Mouse (Mus musculus) lung, adult 18-20 months (tissue): ENCODE data around the gene Mrpl4.

Experiments used
- DNase-seq, 2 experiments: peaks; one replicate each; pipeline ENCODE4 v3.0.0; 2022; ENCODE audit warnings: mixed read lengths in 2 of 2

Mrpl4 gene

DNA sequence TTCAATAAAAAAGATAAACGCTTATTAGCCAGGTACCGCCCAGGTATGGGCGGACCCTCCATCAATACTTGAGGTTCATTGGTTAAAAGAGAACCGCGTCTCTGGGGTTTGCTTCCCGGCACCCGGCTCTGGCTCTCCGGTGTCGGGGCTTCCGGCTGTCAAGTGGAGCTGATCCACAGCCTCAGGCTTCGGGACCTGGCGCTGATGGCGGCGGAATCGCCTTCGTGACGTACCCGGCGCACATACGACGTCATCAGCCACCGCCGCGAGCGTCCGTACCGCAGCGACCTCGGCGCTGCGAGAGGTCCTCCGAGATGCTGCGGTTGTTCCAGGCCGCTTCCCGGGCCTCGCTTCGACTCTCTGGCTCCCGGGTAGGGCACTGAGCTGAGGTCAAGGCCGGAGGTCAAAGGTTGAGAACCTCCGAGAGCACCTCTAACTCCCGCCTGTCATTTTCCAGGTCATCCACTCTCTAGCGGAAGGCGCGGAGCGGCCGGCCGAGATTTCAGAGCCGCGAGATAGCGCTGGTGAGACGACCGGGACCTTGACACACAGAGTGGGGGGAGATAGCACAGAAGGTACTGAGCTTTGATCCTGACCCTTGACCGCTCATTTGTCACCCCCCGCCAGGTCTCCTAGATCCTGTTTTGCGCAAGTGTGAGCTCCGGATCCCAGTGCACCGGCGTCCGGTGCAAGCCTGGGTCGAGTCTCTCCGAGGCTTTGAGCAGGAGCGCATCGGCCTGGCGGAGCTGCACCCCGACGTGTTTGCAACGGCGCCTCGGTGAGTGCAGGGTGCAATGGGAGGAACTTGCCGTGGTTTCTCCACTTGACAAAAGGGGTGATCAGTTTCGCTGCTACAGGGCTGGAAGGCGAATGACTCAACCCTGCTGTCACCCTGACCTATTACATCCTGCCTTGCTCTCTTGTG lies at the start of gene Mrpl4:
Mrpl4 (plus strand) TSS at position 112 of the 925 bp plus-strand sequence.
- peak; percentile 84 to 86 for DNase-seq

DNA sequence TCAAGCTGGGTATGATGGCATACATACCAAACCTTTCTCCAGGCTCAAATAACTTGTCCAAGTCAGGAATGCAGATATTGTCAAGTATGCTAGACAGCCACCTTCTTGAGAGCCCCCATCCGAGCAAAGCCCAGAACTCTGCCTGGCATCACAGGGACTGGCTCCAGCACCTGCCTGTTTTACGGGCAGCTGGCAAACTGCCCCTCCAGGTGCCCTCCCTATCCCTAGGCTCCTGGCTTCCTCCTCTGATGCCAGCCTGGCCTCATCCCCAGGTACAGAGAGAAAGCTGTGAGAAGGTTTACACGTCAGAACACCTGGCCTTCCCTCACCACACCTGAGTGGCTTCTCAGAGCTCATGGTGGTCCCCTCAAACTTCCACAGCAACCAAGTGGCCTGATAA lies 45.5 kb upstream of the Mrpl4 start:
- DNase-seq = peak in 1 of 2 experiments; percentile 34

DNA sequence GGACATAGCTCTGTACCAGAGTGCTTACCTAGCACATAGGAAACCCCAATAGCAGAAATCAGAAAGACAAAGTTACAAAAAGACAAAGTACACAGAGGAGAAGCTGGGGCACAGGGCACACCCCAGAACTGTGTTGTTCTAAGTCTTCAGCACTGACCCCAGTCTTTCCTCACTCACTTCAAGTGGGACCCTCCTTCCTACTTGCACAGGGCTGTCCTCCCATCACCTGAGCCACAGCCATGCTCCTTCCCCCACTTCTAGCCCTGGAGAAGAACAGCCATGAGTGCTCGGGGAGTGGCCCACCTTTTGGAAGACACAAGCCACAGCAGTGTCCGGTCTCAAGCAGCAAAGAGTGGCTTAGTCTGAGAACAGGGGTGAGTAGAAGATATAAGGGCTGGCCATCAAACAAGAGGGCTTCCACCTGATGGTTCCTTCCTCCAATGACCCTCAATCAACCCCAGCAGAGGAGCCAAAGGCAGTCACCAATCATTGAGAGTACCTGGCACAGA lies 43.1 kb upstream of the Mrpl4 start, which contains the start of gene Dnmt1:
Dnmt1 (minus strand) TSS at position 459 of the 509 bp plus-strand sequence.
- DNase-seq = no peak

GRCm38 (mm10) chr9:20961557-20961956 lies 41.0 kb upstream of the Mrpl4 start:
- DNase-seq = no peak

DNA sequence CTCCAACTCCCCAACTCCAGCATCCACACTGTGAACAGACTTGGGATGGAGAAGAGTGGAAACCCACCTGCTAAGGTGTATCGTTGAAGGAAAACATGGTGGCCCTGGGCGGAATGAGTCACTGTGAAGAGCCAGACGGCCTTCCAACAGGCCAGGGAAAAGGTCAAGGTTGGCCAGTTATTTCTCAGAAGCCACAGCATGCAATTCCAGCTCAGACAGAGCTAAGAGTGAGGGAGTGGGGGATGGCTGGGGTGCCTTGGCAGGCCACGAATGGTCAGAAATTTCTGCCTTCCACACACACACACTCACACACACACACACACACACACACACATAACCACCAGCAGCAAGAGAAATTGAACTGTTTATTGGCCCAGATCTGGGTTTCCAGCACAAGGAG lies 36.9 kb upstream of the Mrpl4 start:
- DNase-seq = no peak

DNA sequence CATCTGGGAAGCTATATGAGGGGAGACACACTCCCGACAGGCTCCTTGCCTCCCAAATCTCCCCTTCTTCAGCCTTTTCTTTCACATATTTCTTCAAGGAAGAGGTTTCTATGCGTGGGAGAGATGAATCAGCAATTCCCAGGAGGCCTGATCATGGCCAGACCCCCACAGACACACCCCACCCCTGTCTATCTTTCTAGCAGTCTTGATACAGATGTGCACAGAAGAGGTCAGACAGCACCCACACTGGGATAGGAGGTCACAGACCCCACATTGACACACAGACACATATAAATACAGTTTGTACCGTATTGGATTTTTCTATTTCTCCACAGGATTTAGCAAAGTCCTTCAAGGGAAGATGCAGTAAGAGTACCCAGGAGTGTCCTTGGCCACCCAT lies 36.5 kb upstream of the Mrpl4 start:
- no peak for DNase-seq

- DNase-seq = no peak
Observed at GRCm38 (mm10) chr9:20966747-20967146, 35.8 kb upstream of the Mrpl4 start.

DNA sequence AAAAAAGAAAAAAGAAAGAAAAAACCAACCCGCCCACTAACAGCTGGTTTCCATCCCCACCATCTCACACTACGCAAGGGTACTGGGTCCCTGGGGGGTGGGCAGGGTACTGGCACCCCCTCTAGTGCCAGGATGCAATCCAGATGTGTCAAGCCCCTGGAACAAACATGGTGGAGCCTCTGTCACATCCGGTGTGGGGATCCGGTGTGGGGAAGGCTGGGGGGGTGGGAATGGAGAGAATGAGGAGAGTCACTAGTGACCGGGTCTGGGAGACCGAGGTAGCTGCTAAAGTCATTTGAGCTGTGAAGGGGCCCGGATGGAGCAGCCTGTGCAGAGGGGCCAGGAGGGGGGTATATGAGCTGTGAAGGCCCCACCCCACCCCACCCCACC lies 30.8 kb upstream of the Mrpl4 start:
- no peak for DNase-seq

- peak in 1 of 2 experiments; percentile 56 for DNase-seq
Observed at GRCm38 (mm10) chr9:20972141-20972992, 30.2 kb upstream of the Mrpl4 start.

- no peak for DNase-seq
Observed at GRCm38 (mm10) chr9:20973001-20973681, 29.4 kb upstream of the Mrpl4 start.

GRCm38 (mm10) chr9:20973682-20974075 lies 28.9 kb upstream of the Mrpl4 start:
- DNase-seq = no peak

DNA sequence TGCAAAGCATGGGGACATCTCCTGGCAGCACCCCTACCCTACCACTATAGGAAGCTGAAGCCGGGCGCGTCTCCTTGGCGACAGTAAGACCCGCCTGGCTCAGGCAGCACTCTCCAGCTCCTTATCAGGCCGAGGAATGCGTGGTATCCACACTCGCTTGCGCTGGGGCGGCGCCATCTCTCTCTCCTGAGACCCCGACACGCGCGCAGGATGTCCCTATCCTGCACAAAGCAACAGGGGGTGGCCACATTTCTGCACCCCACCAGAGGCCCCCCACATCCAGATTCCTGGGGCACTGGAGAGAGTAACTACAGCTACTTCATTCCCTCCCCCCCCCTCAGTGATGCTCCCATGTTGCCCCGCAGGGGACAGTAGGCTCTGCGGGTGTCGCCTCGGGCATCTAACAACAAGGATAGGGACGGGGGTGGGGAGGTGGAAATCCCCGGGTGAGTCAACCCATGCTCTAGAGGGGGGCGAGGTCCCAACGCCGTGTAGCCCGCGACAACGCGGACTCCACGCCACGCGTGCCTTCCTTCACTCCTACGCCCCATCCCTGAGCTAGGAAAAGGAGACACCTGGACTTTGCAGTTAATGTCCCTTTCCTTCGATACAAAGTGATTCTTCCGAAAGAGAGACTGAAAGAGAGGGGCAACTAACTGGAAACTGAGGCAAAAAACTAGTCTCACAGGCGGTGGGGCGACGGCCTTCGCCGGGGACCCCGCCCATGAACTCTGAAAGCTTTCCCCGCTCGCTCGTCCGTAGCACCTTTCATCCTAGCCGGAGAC lies 26.9 kb upstream of the Mrpl4 start:
- DNase-seq = peak; percentile 75 to 76

DNA sequence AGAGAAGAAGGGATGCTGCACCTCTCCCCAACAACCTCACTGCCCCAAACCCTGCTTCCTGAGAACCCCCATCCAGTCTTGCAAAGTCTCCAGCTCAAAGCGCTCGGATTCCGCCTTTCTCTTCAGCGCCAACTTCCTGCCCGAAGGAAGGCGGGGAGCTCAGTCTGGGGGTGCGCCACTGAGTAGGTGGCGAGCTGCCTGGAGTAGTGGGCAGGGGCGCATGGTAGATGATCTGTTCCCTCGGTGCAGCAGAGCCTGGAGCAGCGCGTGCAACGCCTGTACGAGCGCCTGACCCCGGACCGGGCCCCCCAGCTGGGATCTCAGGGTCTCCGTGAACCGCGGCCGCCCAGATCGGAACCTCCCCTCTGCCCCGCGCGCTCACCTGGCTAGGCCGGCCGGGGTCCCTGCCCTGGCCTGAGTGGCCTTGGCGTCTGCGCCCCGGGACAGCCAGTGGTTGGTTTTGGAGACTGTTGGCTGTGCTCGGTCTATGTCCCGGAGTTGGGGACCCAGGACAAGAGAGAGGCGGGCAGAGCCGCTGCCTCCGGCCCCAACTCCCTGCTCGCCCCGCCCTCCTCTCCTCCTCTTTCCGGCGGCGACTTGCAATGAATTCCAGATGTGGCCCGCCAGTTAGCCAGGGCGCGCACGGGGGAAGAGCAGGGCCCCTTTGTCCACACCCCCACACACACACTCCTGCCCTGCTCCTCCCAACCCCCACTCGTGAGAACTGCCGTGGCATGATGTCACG lies 26.1 kb upstream of the Mrpl4 start, which contains the start of gene S1pr2:
S1pr2 (minus strand) TSS at position 566 of the 745 bp plus-strand sequence.
- DNase-seq = peak; percentile 86 to 89

GRCm38 (mm10) chr9:20976961-20977689 lies 25.4 kb upstream of the Mrpl4 start:
- no peak for DNase-seq

DNA sequence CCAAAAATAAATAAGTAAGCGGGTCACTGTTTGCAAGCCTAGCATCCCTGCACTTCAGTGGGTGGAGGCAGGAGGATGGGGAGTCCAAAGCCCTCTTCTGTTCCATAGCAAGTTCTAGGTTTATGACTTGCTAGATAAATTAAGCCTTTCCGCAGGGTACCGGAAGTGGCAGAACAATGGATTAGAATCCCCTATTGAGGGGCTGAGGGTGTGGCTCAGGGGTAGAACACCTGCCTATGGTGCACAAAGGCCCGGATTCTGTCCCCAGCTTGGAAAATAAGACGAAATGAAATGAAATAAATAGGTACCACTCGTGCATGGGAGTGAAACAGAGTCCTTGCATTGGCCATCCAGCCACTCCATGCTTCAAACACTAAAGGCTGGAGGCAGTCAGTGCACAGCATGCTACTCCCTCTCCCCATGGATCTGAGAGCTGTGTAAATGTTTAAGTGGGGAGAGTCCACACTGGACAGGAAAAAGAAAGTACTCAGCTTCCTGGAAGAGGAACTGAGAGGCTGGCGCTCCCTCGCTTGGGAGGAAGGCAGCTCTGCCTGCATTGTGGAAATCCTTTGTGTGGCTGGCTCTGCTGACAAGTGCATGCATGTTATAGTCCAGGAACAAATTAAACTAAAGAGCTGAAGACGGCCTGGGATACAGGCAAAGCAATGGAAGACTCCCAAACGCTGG lies 24.0 kb upstream of the Mrpl4 start:
- DNase-seq = no peak

- DNase-seq = no peak
Observed at GRCm38 (mm10) chr9:20979181-20979580, 23.4 kb upstream of the Mrpl4 start.

- no peak for DNase-seq
Observed at GRCm38 (mm10) chr9:20979769-20980168, 22.8 kb upstream of the Mrpl4 start.

DNA sequence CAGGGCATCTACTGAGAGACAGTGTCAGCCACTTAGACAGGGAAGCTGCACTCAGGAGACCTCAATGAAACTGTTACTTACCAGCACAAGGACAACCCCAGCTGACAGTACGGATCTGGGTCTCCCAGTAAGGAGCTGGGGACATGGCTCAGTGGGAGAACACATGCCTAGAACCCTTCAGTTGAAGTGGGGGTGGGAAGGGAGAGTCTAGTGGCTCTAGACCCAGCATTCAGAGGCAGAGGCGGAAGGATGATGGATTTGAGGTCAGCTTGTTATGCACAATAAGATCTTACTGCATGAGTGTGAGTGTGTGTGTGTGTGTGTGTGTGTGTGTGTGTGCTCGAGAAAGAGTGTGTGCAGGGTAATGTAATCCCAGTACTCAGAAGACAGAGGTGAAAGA lies 20.4 kb upstream of the Mrpl4 start:
- no peak for DNase-seq

- DNase-seq = no peak
Observed at GRCm38 (mm10) chr9:20983169-20983568, 19.4 kb upstream of the Mrpl4 start.
